Comparison of ENCODE assay signal across 13 mouse cellular contexts in genomic region chr3:39705610-39706009, GRCm38 (mm10).
DNase-seq lines count a peak whose midpoint lies in the region; ATAC-seq and TF ChIP-seq lines count a peak whose summit lies in the region.
"Had no signal": no experiment of that assay in that cellular context is flagged by ENCODE, and none has a peak within 500 bp of the region (broad histone marks: within the 10 kb centered on the region; RNA-seq: fewer than 3 reads in every experiment).

No protein-coding gene starts in this region.

- TF ChIP-seq EP300 in lung, postnatal 0 days (IDR thresholded peaks at IDR 0.05): no peak
- no peak for TF ChIP-seq EP300 in MEL (IDR thresholded peaks at IDR 0.05; ENCODE audit: low read depth in 1 of 2, low read length in 2 of 2)

- TF ChIP-seq RAD21 in MEL (IDR thresholded peaks at IDR 0.05; ENCODE audit: low read depth, low read length): peak; percentile 28

- WGBS in hindbrain, postnatal 0 days: 85% methylated on average over 1 of the region's 1 CpGs
- 97% methylated on average over 1 of the region's 1 CpGs for WGBS in hindbrain, embryonic 14.5 days
- 83% methylated on average over 1 of the region's 1 CpGs for WGBS in lung, postnatal 0 days

- TF ChIP-seq POLR2A in MEL (IDR thresholded peaks at IDR 0.05; ENCODE audit: control insufficient read depth in 1 of 2, insufficient read depth in 1 of 2, low read depth in 1 of 2, low read length in 2 of 2, poor library complexity in 1 of 2): no peak
- no peak for TF ChIP-seq POLR2A in embryonic fibroblast, embryonic 13.5 days (IDR thresholded peaks at IDR 0.05; ENCODE audit: low read depth, low read length)

- H3K9me3 ChIP-seq in hindbrain, postnatal 0 days (ENCODE audit: low read length): no peaks in the 10 kb centered on the region
- H3K9me3 ChIP-seq in hindbrain, embryonic 14.5 days (ENCODE audit: control insufficient read depth, low read length): peaks cover 12% of the 10 kb centered on the region; the same call in 1 of the 2 replicates
- no peaks in the 10 kb centered on the region for H3K9me3 ChIP-seq in lung, postnatal 0 days (ENCODE audit: low read length)
- H3K9me3 ChIP-seq in MEL (replicated peaks; ENCODE audit: insufficient read depth, low read length): no peaks in the 10 kb centered on the region
- H3K9me3 ChIP-seq: heart, embryonic 15.5 days had no signal

- no peak overlapping the region for H3K9ac ChIP-seq in hindbrain, postnatal 0 days (replicated peaks; ENCODE audit: low read length)
- H3K9ac ChIP-seq in hindbrain, embryonic 14.5 days: no peak overlapping the region
- H3K9ac ChIP-seq in lung, postnatal 0 days (replicated peaks; ENCODE audit: low read depth): no peak overlapping the region
- H3K9ac ChIP-seq in MEL (ENCODE audit: control insufficient read depth, low read depth, low read length, poor library complexity, severe bottlenecking): no peak overlapping the region
- H3K9ac ChIP-seq: heart, embryonic 15.5 days; limb, embryonic 12.5 days had no signal

- no peaks in the 10 kb centered on the region for H3K36me3 ChIP-seq in hindbrain, postnatal 0 days (ENCODE audit: insufficient read depth, low read length)
- no peaks in the 10 kb centered on the region for H3K36me3 ChIP-seq in hindbrain, embryonic 14.5 days (replicated peaks; ENCODE audit: control insufficient read depth, insufficient read depth)
- H3K36me3 ChIP-seq in lung, postnatal 0 days (ENCODE audit: insufficient read depth, low read length): no peaks in the 10 kb centered on the region
- no peaks in the 10 kb centered on the region for H3K36me3 ChIP-seq in MEL (ENCODE audit: control insufficient read depth in 1 of 2, insufficient read depth in 2 of 2, low read length in 2 of 2)
- H3K36me3 ChIP-seq: forebrain, embryonic 10.5 days; heart, embryonic 15.5 days; limb, embryonic 12.5 days had no signal

- H3K79me2 ChIP-seq in MEL (ENCODE audit: control insufficient read depth, insufficient read depth, low read length, poor library complexity): no peaks in the 10 kb centered on the region

- TF ChIP-seq CTCF in hindbrain, postnatal 0 days (IDR thresholded peaks at IDR 0.05; ENCODE audit: low read depth): peak; percentile 21; the same call in 1 of the 2 replicates
- peak; percentile 54 for TF ChIP-seq CTCF in lung, postnatal 0 days (IDR thresholded peaks at IDR 0.05)
- peak in 2 of 3 experiments; percentile 31 to 53; a peak in 5 of 6 replicates for TF ChIP-seq CTCF in MEL (IDR thresholded peaks at IDR 0.05 in 2 of 3, conservative IDR thresholded peaks at IDR 0.05 in 1 of 3; ENCODE audit: control insufficient read depth in 1 of 3, insufficient read depth in 1 of 3, low read depth in 2 of 3, low read length in 3 of 3, poor library complexity in 1 of 3, severe bottlenecking in 1 of 3)
- peak; percentile 38; the same call in 1 of the 2 replicates for TF ChIP-seq CTCF in embryonic fibroblast, embryonic 13.5 days (IDR thresholded peaks at IDR 0.05; ENCODE audit: borderline replicate concordance, insufficient read depth, low read length)

- no peak overlapping the region for H3K4me2 ChIP-seq in hindbrain, postnatal 0 days (ENCODE audit: low read depth, low read length)
- H3K4me2 ChIP-seq in hindbrain, embryonic 14.5 days (replicated peaks): no peak overlapping the region
- no peak overlapping the region for H3K4me2 ChIP-seq in lung, postnatal 0 days (replicated peaks; ENCODE audit: low read depth, low read length)
- H3K4me2 ChIP-seq: heart, embryonic 15.5 days; limb, embryonic 12.5 days had no signal

- no peak for ATAC-seq in hindbrain, postnatal 0 days
- ATAC-seq in hindbrain, embryonic 14.5 days (ENCODE audit: low FRiP score): no peak
- ATAC-seq in lung, postnatal 0 days: no peak

- H3K27ac ChIP-seq in hindbrain, postnatal 0 days: no peak overlapping the region
- H3K27ac ChIP-seq in hindbrain, embryonic 14.5 days: no peak overlapping the region
- no peak overlapping the region for H3K27ac ChIP-seq in lung, postnatal 0 days (ENCODE audit: low read length)
- no peak overlapping the region for H3K27ac ChIP-seq in MEL (ENCODE audit: control insufficient read depth, low read depth, low read length)
- no peak overlapping the region for H3K27ac ChIP-seq in embryonic fibroblast, embryonic 13.5 days (ENCODE audit: insufficient read depth, low read length)
- H3K27ac ChIP-seq: forebrain, embryonic 10.5 days; heart, embryonic 15.5 days; limb, embryonic 12.5 days had no signal

- H3K27me3 ChIP-seq in hindbrain, postnatal 0 days (ENCODE audit: insufficient read depth, low read length): no peaks in the 10 kb centered on the region
- no peaks in the 10 kb centered on the region for H3K27me3 ChIP-seq in hindbrain, embryonic 14.5 days (ENCODE audit: control insufficient read depth, insufficient read depth, low read length)
- no peaks in the 10 kb centered on the region for H3K27me3 ChIP-seq in lung, postnatal 0 days (replicated peaks; ENCODE audit: insufficient read depth, low read length)
- no peaks in the 10 kb centered on the region for H3K27me3 ChIP-seq in MEL (ENCODE audit: control insufficient read depth in 1 of 2, insufficient read depth in 2 of 2, low read length in 2 of 2)
- H3K27me3 ChIP-seq: heart, embryonic 15.5 days; limb, embryonic 12.5 days; megakaryocyte, embryonic 14.5 days had no signal

- no peaks in the 10 kb centered on the region for H3K4me1 ChIP-seq in hindbrain, postnatal 0 days (ENCODE audit: insufficient read depth, low read length)
- H3K4me1 ChIP-seq in hindbrain, embryonic 14.5 days (replicated peaks; ENCODE audit: control insufficient read depth, insufficient read depth, low read length): no peaks in the 10 kb centered on the region
- no peaks in the 10 kb centered on the region for H3K4me1 ChIP-seq in lung, postnatal 0 days (ENCODE audit: insufficient read depth, low read depth, low read length)
- H3K4me1 ChIP-seq in MEL (ENCODE audit: control insufficient read depth in 1 of 2, insufficient read depth in 2 of 2, low read length in 2 of 2): no peaks in the 10 kb centered on the region
- H3K4me1 ChIP-seq in embryonic fibroblast, embryonic 13.5 days (ENCODE audit: control insufficient read depth, insufficient read depth, low read length): no peaks in the 10 kb centered on the region
- H3K4me1 ChIP-seq: forebrain, embryonic 10.5 days; heart, embryonic 15.5 days; limb, embryonic 12.5 days; megakaryocyte, embryonic 14.5 days had no signal

- H3K4me3 ChIP-seq in hindbrain, postnatal 0 days (ENCODE audit: low read length): no peak overlapping the region
- no peak overlapping the region for H3K4me3 ChIP-seq in hindbrain, embryonic 14.5 days (replicated peaks; ENCODE audit: low read length)
- H3K4me3 ChIP-seq in lung, postnatal 0 days (ENCODE audit: low read depth, low read length): no peak overlapping the region
- H3K4me3 ChIP-seq in MEL (ENCODE audit: control insufficient read depth in 1 of 2, insufficient read depth in 1 of 2, low read depth in 2 of 2, low read length in 2 of 2): no peak overlapping the region
- no peak overlapping the region for H3K4me3 ChIP-seq in embryonic fibroblast, embryonic 13.5 days (ENCODE audit: insufficient read depth, low read length)
- H3K4me3 ChIP-seq: forebrain, embryonic 10.5 days; heart, embryonic 15.5 days; limb, embryonic 12.5 days; megakaryocyte, embryonic 14.5 days had no signal

- no peak for DNase-seq in hindbrain, postnatal 0 days (ENCODE audit: low spot score)
- no peak for DNase-seq in hindbrain, embryonic 14.5 days (ENCODE audit: low spot score)
- no peak for DNase-seq in lung, postnatal 0 days (ENCODE audit: low spot score)
- DNase-seq in lung, adult 18-20 months: no peak
- DNase-seq in MEL (ENCODE audit: low read depth, low spot score): peak; percentile 21
- no peak for DNase-seq in right cerebral cortex, postnatal 4 days
- DNase-seq: embryo, embryonic 11 days; gastrocnemius, postnatal 25 days had no signal

TF ChIP-seq in MEL, 35 proteins besides CTCF, POLR2A, EP300 and RAD21:
- peak; percentile 23; the same call in 1 of the 2 replicates for TF ChIP-seq SMC3 (IDR thresholded peaks at IDR 0.05; ENCODE audit: low read depth, low read length)
- no peak for TF ChIP-seq ZKSCAN1 (IDR thresholded peaks at IDR 0.05; ENCODE audit: low read depth, low read length)
- TF ChIP-seq CHD2 (IDR thresholded peaks at IDR 0.05; ENCODE audit: low read length): no peak
